Mouse (Mus musculus) heart, adult 9 months (tissue): Measurements from ENCODE around the gene Zfp69.

Source experiments
- DNase-seq, 2 experiments: peaks; one replicate each; pipeline ENCODE4 v3.0.0; 2022; ENCODE audit warnings: low spot score in 2 of 2

Gene Zfp69

GRCm38 (mm10) chr4:120924554-120925299 is 26.8 kb downstream of the Zfp69 start, which contains the start of gene Exo5:
Gene Exo5 (minus strand): TSS chr4:120925017.
- DNase-seq, result peak; percentile 89 to 91

DNA sequence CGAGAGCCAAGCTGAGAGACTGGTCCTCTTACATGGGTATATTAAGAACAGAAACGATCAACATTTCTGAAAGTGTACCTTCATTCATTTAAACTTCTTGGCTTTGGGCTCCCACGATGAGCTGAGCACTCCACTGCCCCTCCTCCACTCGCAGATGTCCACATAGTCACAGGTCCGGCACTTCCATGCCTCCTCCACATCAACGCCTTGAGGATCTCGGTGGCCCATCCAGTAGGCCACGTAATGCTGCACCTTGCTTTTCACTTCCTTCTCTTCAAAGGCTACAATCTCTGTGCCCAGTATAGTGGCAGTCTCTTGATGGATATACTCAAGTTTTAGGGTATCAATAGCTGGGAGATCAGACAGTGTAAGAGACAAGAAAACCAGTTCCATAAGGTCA is 30.0 kb downstream of the Zfp69 start:
- DNase-seq, result no peak

DNA sequence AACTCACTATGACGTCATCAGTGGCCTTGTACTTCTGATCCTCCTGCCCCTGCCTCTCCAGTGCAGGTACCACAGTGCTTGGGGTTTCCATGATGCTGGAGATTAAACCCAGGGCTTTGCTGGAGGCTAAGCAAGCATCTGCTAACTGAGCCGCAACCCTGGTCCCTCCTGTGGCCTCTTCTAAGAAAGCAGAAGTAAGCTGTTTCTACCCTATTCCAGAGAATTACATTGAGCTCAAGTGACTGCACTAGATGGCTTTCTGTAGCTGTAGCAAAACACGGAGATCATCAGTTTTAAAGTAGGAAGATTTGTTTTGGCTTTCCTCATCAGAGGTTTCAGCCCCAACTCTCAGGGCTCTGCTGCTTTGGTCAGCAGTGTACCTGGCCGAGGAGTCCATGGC is 37.0 kb downstream of the Zfp69 start:
- DNase-seq, result no peak

- no peak for DNase-seq
These were observed 37.6 kb downstream of the Zfp69 start for GRCm38 (mm10) chr4:120913861-120914260.

- DNase-seq, result no peak
These were observed 38.1 kb downstream of the Zfp69 start for GRCm38 (mm10) chr4:120913443-120913842.

DNA sequence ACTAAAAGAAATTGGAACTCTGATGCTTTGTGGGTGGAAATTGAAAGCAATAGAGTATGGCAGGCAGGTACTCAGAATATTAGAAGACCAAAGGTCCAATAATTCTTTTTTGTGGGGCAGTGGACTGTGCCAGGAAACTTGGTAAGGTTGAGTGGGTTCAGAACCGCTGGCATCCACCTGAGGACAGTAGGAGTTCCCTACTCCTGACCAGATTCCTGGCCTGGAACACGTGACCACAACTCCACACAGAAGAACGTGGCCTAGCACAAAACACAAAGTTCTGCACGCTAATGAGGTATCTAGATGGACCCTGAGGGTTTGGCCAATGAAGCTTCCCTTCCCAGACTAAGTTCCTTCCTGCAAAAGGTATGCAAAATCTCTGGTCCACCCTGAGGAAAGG is 38.6 kb downstream of the Zfp69 start:
- no peak for DNase-seq

GRCm38 (mm10) chr4:120911086-120911485 is 40.4 kb downstream of the Zfp69 start:
- DNase-seq, result peak in 1 of 2 experiments; percentile 11

GRCm38 (mm10) chr4:120909558-120910150 is 41.8 kb downstream of the Zfp69 start:
- peak in 1 of 2 experiments; percentile 15 for DNase-seq

GRCm38 (mm10) chr4:120905644-120906043 is 45.9 kb downstream of the Zfp69 start:
- no peak for DNase-seq

GRCm38 (mm10) chr4:120904533-120904932 is 47.0 kb downstream of the Zfp69 start:
- DNase-seq, result no peak

- no peak for DNase-seq
These were observed 55.5 kb downstream of the Zfp69 start for GRCm38 (mm10) chr4:120895810-120896584.

DNA sequence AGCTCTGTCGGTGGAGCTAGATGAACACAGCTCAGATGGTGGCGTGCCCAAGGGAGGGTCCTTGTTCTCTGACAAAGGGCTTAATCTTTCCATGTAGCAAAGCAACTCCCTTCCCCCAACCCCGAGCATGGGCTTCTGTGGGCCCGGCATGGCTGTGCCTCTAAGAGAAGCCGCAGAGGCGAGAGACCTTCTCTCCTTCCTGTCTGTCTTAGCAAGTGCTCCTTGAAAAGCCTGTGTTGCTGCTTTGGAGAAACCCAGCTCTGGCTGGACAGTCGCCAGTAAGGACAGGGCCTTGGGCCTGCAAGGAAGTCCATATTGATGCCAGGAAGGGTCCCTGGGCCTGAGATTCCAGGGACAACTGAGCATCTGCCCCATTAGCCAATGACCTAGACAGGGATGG is 56.3 kb downstream of the Zfp69 start:
- no peak for DNase-seq

DNA sequence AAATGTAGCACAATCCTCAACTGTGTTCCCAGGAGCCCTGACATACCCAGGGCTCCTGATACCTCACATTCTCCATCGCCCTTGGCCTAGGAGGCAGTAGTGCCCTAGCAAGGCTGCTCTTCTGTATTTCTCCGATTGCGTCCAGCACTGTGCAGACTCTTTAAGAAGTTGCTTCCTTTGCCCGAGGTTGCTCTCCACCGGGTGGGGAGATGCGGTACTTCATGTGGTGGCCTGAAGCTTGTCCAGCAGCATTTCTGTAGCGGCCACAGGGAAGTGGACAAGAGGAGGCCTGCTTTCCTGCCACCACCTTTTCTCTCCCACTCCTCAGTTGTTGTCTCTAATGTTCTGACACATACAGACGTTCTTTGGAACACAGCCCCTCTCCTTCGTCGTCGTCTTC is 56.9 kb downstream of the Zfp69 start:
- DNase-seq, result no peak

- DNase-seq, result no peak
These were observed 57.7 kb downstream of the Zfp69 start for GRCm38 (mm10) chr4:120893656-120894401.

GRCm38 (mm10) chr4:120892516-120892915 is 59.0 kb downstream of the Zfp69 start:
- DNase-seq, result no peak

- no peak for DNase-seq
These were observed 59.5 kb downstream of the Zfp69 start for GRCm38 (mm10) chr4:120891960-120892359.

DNA sequence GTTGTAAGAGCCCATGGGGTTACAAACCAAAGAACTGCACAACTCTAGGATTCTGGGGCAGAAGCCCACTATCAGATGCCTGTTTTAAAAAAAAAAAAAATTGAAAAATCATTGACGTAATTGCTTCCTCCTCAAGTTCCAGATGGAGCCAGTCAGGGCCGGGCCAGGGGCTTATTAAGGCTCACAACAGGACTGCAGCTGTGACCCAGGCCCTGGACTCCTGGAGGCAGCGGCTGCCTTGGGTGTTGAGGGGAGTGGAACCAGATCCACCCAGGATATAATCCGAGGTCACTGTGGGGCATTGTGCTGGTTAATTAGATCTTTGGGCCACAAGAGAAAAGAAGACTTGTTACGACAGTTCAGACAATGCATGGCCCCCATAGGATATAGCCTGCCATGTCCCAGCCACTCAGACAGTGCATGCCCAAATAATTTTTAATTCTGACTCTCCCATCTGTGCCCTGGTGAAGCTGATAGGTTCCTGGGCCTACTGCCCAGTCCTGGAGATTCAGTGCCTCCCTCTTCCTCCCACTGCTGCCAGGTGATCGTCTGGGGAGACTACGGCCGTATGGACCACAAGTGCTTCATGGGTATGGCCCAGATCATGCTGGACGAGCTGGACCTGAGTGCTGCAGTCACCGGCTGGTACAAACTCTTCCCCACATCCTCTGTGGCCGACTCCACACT is 60.6 kb downstream of the Zfp69 start:
- DNase-seq, result no peak

DNA sequence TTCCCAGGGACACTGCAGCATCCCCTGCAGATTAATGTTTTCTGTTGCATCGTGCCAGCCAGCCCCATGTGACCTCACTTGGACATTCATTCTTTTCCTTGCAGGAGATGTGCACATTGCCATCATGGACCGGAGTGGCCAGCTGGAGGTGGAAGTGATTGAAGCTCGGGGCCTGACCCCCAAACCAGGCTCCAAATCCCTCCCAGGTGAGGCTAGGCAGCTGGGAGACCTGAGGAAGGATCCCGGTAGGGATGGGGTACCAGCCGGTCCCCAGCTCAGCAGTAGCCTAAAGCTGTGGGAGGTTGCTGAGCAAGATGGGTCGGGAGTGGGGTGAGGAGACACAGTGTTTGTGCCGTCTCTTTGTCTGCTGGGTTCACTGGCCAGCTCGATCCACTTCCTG is 62.6 kb downstream of the Zfp69 start:
- no peak for DNase-seq

GRCm38 (mm10) chr4:120887381-120888112 is 64.0 kb downstream of the Zfp69 start:
- peak in 1 of 2 experiments; percentile 30 for DNase-seq

DNA sequence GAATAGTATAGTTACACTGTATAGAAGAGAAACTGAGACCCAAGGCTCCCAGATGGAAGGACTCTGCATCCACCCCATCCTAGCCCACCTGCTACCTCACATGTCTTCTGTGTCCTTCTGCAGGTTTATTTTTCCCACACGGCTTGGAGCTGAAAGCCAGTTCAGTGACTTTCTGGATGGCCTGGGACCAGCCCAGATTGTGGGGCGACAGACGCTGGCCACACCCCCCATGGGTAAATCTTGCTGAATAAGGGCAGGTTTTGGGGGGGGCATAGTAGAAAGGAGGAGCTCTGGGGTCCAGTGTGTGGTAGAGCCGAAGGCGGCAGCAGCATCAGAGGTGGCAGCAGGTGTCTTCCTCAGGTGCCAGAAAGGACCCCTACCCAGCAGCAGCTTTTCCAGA is 64.7 kb downstream of the Zfp69 start:
- DNase-seq, result no peak

GRCm38 (mm10) chr4:120886131-120886530 is 65.4 kb downstream of the Zfp69 start:
- DNase-seq, result no peak
